Mouse (Mus musculus): ENCODE data around the gene Paxx.

- no peak for TF ChIP-seq CTCF (IDR thresholded peaks at IDR 0.05; ENCODE audit: low read depth, low read length)
- no peak for TF ChIP-seq POLR2A (IDR thresholded peaks at IDR 0.05; ENCODE audit: borderline replicate concordance, low read depth, low read length)
Measured at GRCm38 (mm10) chr2:25472550-25472949, 11.7 kb upstream of the Paxx start.

Data from bone marrow macrophage, adult 2 months (primary cell).